Mouse (Mus musculus) neutrophil, adult 5-6 weeks (primary cell): ENCODE measurements around the gene Adamts6. TPM values are rescaled to one million over a fixed set of nuclear protein-coding genes. Genes with fewer than 3 reads are reported as not detected.

Experiments used
- ATAC-seq: fragments of 151-379, 151-347 bp; 2 replicates; pipeline ENCODE4 v1.8.0; 2017; ENCODE audit warnings: mild to moderate bottlenecking, moderate TSS enrichment; ENCODE audit not compliant: insufficient number of reproducible peaks, poor library complexity, low FRiP score, severe bottlenecking; ENCODE audit errors: extremely low read depth
- total RNA-seq: library from RNA; stranded (forward); fragments of 200-1000 nt; gene quantifications from 2 replicates; pipeline ENCODE4 v1.2.3, GENCODE M21; 2017

Gene Adamts6
- total RNA-seq: 28.4 and 36.1 TPM in 2 replicates

DNA sequence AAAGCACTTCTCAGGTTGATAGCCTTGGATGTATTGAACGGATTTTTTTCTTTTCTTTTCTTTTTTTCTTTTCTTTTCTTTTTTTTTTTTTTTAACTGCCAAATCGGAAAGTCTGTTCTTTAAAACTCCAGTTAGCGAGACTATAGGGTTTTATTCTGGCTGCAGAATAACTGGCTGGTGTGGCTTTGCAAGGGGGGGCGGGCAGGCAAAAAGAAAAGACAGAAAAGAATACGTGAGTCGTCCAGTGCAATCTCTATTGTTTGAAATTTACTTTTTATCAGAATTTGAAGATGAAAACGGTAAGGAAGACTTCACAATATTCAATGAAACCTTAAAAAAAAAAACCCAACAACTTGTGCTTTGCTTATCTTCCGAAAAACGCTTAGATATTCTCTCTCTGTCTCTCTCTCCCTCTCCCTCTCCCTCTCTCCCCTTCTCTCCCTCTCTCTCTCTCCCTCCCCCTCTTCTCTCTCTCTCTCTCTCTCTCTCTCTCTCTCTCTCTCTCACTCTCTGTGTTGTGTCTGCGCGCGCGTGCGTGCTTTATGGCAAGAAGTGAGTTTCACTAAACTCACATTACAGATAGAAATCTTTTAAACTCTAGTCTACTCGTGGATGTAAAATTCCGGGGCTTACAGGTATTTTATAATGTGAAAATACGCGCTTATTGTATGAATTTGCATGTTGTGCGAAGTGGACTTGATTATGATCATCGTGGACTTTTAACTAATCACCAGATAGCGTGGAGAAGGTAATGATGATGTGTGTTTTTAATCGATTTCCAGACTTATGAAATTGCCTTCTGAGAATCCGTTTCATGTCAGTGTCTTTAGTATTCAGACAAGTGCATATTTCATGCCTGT lies at the start of gene Adamts6:
TSS of gene Adamts6 (plus strand) at position 470 of the 860 bp plus-strand sequence.
- ATAC-seq: no peak

DNA sequence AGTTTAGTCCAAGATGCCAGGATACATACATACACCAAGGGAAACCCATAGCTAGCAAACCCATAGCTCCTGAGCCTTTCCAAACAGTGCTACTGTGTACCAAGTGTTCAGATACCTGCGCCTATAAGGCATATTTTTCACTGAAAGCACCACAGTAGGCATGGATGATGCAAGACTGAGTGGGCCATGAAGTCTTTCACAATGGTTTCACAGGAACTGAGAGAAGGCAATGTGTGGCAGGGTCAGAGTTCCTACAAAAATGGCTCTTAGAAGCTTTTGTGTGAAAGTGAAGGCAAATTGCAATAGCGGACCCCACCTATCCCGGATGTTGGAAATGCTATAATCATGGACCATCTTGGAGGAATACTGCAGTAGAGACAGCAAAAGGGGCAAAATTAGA lies 28.6 kb upstream of the Adamts6 start:
- no peak for ATAC-seq

DNA sequence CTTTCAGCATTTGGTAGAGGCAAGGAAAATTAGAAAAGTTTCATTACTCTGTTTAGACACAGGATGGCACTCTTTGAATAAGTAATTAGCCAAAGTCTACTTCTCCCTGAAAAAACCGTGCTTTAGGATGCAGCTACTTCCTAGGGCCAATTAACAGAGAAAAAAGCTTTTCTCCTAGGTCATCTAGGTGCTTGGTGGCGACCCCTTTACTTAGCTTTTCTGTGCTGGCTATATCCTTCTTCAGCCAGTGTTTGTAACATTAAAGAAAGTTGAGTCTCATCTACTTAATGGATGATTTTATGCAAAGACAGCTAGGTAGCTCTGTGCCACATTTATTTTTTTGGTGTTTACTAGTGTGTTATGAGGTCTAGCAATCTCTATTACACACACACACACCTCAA lies 2.6 kb upstream of the Adamts6 start:
- peak; percentile 42; the same call in 1 of the 2 replicates for ATAC-seq

DNA sequence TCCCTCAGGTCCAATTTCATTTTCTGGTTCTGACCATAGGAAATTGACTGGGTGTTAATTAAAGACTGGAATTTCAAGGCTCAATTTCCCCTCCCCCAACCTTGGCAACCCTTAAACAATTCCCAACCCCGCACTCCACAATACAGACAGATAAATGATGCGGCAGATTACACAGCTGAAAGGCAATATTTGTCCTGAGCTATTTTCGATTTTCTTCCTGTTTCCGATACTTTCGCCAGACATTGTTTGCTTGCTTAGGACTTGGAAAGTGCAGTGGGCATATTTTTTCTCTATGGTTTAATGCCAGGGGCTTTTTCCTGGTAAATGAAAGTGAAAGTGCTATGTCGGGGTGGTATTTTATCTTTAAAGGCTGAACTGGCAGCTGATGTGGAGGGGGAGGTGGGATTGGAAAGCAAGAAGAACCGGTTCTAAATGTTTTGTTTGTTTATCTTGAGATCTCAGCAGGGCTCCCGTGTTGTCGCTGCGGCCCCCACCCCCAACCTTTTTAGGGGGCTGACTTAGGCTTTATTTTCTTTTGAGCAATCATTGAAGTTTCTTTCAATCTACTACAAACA lies 1.8 kb upstream of the Adamts6 start:
- no peak for ATAC-seq

DNA sequence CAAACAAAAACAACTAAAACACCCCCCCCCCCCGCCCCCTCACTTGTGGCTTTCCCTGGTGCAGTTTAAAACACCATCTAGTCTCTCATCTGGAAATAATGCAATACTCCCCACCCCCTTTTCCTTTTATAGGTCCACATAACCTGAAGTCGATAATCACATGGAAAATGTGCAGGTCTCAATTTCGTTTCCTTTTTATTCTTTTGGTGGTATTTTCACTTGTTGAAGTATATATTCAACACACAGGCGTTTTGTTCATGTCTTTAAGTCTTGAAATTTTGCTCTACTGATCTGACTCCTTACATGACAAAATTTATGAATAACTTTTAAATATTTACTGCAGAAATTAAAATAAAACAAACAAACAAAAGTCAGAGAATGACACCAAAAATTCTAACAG lies 1.3 kb upstream of the Adamts6 start:
- ATAC-seq: no peak

DNA sequence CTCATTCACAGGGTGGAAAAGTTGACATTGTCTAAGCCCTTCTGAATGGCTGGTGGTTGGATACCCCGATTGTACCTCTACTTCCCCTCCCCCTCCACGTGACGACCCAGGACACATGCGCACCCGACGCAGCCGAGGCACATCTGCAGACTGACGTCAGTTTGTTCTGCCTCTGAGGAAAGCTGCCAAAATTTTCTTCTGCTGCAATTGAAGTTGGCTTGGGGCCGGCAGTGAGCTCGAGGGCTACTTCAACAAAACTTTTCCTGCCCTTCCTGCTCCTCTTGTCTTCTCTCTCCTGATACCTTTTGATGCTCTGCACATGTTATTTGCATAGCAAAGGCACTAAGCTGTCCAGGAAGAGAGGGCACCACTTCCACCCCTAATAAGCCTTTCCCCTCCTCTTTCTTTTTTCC lies 732 bp upstream of the Adamts6 start:
- ATAC-seq: peak; percentile 95

DNA sequence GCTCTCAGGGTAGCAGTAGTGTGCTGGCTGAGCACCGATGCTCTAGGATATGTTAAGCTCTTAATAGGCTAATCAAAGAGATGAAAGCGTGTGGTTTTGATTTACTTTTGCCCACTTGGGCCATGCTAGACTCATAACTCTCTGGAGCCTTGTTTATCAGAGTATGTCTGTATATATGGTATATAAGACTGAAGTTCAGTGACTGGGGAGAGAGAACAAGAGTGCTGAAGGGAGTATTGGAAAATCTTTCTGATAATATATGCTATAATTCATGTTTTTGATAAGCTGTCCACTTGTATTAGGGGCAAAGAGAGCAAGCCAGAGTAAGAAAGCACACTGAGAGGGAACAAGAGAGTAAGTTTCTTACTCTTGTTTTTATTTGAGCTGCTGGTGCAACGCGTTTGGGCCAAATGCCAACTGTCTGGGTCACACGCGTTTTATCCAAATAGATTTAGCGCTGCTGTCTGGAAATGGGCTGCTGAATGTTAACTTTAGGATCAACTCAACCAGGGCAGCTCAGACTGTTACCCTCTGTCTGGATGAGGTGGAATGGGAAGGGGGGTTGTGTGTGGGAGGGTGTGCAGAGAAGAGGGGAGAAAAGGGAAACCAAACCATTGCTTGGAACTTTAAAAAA lies 708 bp downstream of the Adamts6 start:
- no peak for ATAC-seq

DNA sequence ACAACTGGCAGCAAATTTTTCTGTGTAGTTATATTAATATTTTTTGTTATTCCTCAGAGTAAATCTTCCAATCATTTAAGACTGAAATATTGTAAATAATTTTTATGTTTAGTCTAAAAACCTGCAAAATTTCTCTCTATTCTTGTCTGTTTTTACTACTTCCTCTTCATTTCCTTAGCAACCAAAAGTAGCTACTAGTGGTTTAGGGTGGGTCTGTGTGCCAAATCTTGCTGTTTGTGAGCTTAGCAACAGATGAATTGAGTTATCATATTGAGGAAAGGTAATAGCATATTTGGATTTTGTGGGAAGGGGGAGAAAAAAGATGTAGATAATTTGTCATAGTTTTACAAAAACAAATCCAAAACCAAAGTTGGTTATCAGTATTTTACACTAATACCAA lies 1.5 kb downstream of the Adamts6 start:
- ATAC-seq: no peak

DNA sequence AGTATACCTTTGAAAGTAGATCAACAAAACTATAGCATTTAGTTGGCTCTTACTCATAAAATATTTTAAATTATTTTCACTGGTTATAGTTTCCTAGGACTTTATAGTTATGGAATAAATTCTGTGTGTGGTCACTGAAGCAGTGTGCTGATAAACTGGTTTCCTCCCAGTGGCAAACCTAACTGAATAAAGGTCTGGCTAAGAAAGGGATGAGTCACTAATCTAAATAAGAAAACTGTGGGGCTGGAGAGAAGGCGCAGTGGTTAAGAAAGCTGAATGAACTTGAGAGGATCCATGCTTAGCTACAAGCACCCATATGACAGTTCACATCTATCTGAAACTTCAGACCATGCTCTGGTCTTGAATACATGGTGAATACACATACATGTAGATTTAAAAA lies 7.8 kb downstream of the Adamts6 start:
- ATAC-seq: no peak

DNA sequence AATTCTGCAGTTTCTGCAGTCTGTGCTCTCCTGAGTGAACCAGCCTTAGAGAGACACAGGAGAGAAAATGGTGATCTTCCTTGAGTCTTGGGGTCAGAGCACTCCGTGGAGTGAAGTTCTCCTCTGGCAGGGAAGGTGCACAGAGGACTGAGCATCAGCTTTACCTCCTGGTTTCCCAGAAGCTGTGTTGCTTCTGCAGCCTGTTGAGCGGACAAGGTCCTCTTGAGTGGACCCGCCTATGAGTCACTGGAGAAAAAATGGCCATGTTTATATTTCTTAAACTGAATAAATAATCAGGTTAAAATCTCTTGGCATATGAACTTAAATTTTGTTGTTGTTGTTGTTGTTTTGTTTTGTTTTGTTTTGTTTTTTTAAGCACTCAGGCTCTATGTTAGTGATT lies 41.7 kb downstream of the Adamts6 start:
- no peak for ATAC-seq

DNA sequence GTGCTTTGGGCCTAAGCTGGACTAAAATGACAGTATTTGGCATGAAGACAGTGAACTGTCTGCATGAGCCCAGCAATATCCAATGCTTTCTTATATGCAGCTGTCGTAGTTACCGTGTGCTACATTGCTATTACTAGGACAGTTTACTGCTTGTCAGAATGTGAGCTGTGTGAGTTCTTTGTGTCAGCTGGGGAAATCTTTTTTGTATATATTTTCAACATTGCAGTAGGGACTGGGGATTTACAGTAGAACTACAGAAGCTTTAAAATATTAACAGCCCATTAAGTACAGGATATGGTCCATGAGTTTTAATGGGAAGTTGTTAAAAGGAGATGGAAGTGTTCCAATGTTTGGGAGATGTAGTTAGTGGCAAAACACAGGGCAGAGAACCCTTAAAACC lies 42.1 kb downstream of the Adamts6 start:
- ATAC-seq: no peak

DNA sequence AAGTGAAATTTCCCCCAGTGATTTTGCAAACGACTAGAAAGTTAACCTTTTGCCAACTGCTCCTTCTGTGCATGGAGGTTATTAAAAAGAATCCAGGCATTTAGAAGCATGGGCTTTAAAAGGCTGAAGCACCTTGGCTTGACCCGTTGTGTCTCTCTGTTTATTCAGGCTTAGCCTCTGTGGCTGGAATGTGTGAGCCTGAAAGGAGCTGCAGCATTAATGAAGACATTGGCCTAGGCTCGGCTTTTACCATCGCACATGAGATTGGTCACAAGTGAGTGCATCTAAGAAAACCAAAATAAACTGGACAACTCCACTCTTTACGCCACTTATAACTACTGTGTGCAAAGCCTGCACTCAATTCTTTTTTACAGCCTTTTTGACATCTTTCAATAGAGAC lies 65.0 kb downstream of the Adamts6 start:
- no peak for ATAC-seq

DNA sequence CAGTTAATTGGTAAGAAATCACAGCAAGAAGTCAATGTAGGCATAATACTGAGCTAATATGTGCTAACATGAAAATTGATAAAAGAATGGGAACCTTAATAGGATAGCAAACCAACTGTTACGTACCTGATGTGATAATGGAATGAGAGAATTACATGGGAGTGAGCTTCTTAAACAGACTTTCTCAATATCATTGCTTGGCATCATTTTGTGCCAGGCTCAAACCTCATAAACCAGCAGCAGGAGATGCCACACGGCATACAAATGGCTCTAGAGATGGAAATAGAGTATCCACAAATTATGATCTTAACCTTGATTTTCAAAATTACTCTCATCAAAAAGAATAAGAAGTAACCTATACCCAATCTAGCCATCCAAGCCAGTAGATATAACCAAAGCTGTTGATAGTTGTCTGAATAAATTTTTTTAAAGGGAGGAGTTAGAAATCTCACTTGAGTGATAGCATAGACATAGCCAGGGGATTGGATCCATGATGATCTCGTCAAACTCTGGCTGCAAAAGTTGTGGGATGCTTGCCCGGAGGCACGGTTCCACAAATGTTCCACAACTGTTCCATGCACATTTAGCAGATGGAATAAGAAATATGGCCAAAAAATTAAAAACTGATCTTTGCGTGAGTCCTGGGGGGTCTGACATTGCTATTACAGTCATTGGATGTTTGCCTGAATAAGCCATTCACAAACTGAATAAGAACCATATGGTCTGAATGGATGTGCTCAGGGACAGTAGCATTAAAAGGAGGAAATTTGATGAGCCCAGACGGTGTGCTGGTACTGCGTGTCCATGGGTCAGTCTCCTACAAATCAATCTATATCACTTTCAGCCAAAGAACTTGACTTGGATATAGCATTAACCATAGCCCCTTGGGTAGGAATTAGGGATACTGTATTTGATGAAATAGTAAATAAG lies 106.1 kb downstream of the Adamts6 start:
- ATAC-seq: no peak

DNA sequence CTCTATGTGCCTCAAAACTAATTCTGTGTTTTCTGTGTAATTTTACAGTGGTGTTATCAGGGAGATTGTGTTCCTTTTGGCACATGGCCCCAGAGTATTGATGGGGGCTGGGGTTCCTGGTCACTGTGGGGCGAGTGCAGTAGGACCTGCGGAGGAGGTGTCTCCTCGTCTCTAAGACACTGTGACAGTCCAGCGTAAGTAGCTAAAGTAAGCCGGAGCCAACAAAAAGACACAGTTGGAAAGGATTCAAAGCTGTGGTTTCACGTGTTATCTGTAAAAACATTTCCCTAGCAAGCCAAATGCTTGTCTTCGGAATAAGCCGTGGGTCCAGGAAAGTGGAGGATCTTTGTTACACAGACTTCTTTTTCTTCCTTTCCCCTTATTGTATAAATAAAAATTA lies 110.2 kb downstream of the Adamts6 start:
- no peak for ATAC-seq

DNA sequence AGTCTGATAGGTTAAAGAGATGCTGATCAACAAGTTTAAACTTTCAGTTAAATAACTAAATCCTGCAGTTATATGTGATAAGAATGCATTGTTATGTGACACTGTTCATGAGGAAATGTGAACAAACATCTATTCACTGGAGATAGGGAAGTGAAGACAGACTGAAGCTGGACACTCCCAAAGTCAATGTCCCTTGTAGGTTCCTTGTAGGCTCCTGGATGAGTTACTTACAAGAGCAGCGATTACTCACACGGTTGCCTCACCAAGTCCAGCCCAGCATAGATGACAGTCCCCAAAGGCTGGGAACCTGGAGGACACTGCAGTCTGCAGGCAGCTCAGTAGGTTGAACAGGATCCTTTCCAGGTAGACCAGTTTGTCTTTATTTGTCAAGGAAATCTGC lies 145.1 kb downstream of the Adamts6 start:
- no peak for ATAC-seq

DNA sequence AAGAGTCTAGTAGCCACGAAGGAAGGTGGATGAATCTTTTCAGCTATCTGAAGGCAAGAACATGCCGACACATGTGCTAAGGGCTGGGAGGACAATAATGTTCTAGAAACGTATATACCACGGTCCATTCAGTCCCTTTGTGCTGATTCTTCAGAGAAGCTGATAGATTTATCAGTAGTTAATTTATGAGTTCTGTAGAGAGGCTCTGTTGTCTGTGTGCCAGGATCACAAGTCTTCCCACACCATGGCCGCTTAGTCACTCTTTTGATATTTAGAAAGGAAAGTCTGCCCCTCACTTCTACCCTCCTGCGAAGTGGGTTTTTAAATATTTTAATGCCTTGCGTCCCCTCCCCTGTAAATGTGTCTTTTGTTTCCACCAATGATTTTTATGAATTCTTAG lies 154.9 kb downstream of the Adamts6 start:
- no peak for ATAC-seq

DNA sequence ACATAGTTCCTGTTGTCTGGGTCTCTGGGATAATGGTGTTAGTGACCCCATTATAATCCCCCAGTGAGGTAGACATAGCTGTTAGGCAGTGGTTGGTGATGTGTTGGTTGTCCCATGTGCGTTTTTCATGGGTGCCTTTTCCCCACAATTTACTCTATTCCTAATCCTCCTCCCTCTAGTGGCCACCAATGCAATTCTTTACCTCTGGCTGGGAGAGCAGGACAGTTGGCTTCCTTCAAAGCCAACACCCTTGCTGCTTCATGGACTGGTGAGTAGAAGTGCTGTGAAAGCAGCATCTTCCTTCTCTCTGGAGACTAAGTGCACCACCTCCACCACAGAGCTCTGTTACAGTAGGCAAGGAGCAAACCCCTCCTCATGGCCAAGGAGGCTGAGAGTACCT lies 157.8 kb downstream of the Adamts6 start:
- ATAC-seq: no peak

DNA sequence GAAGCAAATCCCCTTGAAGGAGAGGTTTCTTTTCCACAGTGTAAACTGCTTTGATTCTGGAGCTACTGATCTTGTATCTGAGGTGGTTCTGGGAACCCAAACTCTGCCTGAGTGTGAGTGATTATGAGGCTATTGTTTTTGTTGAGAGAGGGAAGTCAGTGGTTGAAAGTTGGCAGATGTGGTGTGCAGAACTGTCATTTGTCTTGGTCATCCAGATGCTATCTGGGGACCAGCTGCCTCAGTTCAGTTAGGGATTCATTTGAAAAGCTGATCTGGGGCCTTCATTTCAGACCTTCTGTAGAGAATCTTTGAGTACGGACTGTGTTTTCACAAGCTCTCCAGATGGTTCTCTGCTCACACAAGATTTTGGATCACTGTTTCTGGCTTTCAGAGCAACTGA lies 159.3 kb downstream of the Adamts6 start:
- ATAC-seq: no peak

DNA sequence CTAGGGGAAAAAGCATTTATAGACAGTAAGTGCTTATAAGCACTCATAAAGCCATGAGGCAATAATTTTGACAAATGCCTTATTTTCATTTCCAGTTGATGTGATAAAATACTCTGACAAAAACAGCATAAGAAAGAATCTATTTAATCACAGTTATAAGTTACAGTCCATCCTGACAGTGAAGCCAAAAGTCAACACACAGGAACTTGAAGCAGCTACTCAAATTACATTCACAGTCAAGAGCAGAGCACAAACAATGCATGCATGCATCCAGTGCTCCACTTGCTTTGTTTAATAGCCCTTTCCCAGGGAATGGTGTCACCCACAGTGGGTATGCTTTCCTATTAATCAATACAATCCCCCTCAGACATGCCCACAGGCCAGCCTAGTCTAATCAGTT lies 159.8 kb downstream of the Adamts6 start:
- ATAC-seq: no peak
